Mouse (Mus musculus): ENCODE results near the gene Pctp. TPM values are rescaled to one million over a fixed set of nuclear protein-coding genes. Genes with fewer than 3 reads are reported as not detected.

Pctp gene
- total RNA-seq, 2 experiments from 2014 or later, result 0.42 to 0.79 TPM

- intact Hi-C loops (cut with DNase I), result no loop called here
- DNase-seq (ENCODE audit: low spot score in 2 of 2), result peak; percentile 28 to 66
Observed at GRCm38 (mm10) chr11:90019161-90019560, 16.5 kb upstream of the Pctp start.

DNA sequence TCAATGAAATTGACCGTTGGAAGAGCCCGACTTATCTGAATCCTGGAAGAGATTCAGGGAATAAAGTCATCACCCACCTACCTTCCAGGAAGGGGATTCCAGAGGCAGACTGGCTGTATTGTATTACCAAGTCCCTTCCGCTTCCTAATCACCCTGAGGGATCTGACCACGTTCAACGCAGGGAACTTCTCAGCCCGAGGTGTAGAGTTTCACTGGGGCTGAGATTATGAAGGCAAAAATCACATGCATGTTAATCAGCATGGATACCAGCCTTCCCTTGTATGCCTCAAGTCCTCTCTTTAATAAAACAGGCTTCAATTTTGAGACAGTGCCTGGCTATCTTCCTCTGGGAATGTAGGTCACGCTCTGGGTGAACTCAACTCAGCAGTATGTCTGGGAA is 12.6 kb upstream of the Pctp start:
- no peak for DNase-seq (ENCODE audit: low spot score in 2 of 2)
- intact Hi-C loops (cut with DNase I), result no loop called here

DNA sequence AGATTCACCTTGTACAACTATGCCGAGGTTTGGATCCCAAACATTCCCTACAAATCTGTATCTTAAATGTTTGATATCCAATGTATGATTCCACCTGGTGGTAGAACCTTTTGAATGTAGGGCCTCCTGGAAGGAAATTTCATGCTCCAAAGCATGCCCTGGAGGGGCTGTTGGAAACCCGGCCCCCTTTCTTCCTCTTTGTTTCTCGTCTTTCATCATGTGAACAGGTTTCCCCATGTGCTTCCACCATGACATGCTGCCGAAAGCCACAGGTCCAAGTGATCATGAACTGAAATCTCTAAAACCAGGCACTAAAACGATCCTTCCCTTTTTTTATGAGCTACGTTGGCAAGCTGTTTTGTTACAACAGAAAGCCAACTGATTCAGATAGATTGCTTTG is 11.0 kb upstream of the Pctp start:
- intact Hi-C loops (cut with DNase I), result no loop called here
- DNase-seq (ENCODE audit: low spot score in 2 of 2), result no peak

DNA sequence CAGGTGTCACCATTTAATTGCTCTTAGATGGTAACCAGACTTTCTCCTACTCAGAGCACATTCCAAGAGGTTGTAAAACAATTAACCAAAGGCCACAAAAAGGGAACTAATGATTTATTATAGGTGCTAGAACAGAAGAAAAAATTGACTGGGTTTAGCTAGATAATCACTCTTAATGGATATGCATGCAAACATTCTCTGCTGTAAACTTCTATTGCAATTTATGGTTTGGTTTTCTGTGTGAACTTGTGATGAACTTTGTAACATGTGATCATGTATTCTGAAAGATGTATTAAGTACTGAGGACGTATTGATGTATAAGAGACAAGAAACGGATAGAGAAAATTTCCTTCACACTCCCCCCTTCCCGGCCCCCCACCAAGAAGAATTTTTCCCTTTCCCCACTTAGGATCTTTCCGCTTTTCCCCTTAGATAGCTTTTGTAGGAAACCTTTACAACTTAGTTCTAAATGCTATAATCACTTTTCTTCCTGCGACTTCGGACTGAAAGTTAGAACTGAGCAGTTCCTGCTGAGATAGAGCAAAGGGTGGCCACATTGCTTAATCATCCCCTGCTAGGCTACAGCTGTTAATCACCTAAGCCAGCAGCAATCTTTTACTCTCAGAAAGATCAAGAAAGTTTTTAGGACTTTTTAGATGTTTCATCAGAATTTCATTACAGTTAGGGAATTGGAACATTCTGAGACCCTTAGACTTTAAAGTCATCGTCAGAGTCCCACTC is 5.3 kb upstream of the Pctp start:
- no peak for DNase-seq (ENCODE audit: low spot score in 2 of 2)
- intact Hi-C loops (cut with DNase I), result loop anchor here (10.0 kb wide), 1 partner anchor 627 kb away; the partner anchor contains the start of genes Cox11 and Stxbp4

- intact Hi-C loops (cut with DNase I), result loop anchor here (10.0 kb wide), 1 partner anchor 629 kb away; the partner anchor contains the start of genes Cox11 and Stxbp4
Observed at GRCm38 (mm10) chr11:90006111-90006510, 3.4 kb upstream of the Pctp start.

GRCm38 (mm10) chr11:90003386-90003785 is 692 bp upstream of the Pctp start:
- intact Hi-C loops (cut with DNase I), result loop anchor here (10.0 kb wide), 1 partner anchor 631 kb away; the partner anchor contains the start of genes Cox11 and Stxbp4
- no peak for DNase-seq (ENCODE audit: low spot score in 2 of 2)

More at GRCm38 (mm10) chr11:90006111-90006510, 3.4 kb upstream of the Pctp start:
- no peak for DNase-seq (ENCODE audit: low spot score in 2 of 2)

DNA sequence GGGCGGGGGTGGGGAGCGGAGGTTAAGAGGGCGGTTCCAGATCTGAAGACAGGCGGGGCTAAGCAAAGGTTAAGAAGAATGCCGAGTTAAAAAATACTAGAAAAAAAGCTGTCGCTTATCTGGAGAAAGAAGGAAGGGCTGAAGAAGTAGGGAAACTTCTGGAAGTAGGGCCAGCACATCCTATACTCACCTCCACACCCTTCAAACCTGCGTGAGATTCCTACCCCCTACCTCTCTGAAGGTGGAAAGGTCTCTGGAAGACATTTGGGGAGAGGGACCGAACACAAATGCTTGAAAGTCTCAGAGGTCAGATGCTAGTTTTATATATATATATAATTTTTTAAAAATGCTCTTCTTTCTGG is 274 bp upstream of the Pctp start:
- no peak for DNase-seq (ENCODE audit: low spot score in 2 of 2)
- intact Hi-C loops (cut with DNase I), result loop anchor here (10.0 kb wide), 1 partner anchor 632 kb away; the partner anchor contains the start of genes Cox11 and Stxbp4

GRCm38 (mm10) chr11:90001396-90002230 is 1.1 kb downstream of the Pctp start:
- no peak for DNase-seq (ENCODE audit: low spot score in 2 of 2)
- intact Hi-C loops (cut with DNase I), result loop anchor here (10.0 kb wide), 1 partner anchor 633 kb away; the partner anchor contains the start of genes Cox11 and Stxbp4

GRCm38 (mm10) chr11:90000666-90001065 is 2.0 kb downstream of the Pctp start:
- intact Hi-C loops (cut with DNase I), result loop anchor here (10.0 kb wide), 1 partner anchor 634 kb away; the partner anchor contains the start of genes Cox11 and Stxbp4
- no peak for DNase-seq (ENCODE audit: low spot score in 2 of 2)

DNA sequence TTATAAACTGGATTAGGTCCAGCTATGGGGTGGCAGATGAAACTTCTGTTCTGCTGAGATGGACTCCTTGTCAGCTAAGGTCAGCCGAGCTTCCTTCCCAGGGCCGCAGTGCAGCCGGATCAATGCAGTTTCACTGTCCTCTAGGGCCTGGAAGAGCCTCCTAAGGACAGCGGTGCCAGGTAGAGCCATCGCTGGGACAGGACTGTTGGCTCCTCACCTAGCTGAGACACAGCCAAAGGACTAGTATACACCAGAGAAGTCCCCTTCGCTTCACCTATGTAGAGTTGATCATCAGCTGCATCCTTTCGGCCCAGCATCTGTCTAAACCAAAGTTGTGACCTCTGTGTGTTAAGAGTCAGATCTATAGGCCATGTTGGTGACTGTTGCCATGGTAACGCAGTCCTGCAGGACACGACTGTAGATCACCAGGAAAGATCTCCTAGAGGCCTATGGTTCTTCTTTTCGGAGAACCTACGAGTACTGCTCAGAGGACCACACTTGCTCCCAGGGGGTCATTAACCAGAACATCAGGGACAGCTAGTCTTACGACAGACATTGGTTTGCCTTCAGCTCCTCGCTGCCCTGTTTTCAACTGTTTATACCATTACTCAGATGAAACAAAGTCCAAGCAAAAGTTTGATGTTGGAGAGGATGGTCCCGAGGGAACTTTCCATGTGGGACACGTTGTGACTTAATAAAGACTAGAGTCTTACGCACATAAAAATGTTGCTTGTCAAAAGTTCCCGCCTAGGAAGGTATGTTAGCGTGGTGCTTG is 3.5 kb downstream of the Pctp start:
- intact Hi-C loops (cut with DNase I), result no loop called here

GRCm38 (mm10) chr11:89996856-89997255 is 5.8 kb downstream of the Pctp start:
- DNase-seq (ENCODE audit: low spot score in 2 of 2), result no peak
- intact Hi-C loops (cut with DNase I), result no loop called here

More for the DNA sequence above, 3.5 kb downstream of the Pctp start:
- no peak for DNase-seq (ENCODE audit: low spot score in 2 of 2)

DNA sequence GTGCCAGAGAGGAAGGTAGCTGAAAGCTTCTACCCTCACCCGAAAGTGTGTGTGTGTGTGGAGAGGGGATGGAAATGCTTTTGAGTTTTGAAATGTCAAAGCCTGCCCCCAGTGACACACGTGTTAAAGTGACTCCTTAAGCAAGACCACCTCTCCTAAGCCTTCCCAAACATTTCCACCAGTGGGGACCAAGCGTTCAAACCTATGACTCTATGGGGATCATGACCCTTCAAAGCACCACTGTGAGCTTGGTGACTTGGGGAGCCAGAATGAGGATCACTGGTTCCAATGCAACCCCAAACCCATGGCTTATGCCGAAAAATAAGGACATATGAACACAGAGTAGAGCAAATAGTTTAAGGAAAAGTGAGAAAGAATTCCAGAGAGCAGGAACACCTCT is 6.3 kb downstream of the Pctp start:
- intact Hi-C loops (cut with DNase I), result no loop called here

DNA sequence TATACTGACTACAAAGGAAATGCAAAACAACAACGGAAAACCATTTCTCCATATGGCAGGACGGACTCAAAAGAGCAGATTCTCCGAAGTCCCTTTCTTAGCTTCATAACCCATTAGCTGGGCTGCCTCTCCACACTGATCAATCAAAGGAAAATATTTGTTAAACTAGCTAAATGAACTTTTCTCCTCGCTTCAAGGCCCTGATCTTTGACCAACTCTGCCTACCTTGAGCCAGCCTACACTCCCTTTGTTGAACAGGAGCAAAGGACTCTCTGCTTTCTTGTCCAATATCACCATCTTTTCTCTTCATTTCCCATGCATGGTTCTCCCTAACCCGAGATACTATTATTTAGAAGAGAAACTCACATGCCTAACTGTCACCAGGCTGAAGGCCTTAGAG is 7.1 kb downstream of the Pctp start:
- no peak for DNase-seq (ENCODE audit: low spot score in 2 of 2)
- intact Hi-C loops (cut with DNase I), result no loop called here

More for the DNA sequence above, 6.3 kb downstream of the Pctp start:
- DNase-seq (ENCODE audit: low spot score in 2 of 2), result no peak

GRCm38 (mm10) chr11:89994706-89995105 is 8.0 kb downstream of the Pctp start:
- intact Hi-C loops (cut with DNase I), result no loop called here

GRCm38 (mm10) chr11:89991661-89992060 is 11.0 kb downstream of the Pctp start:
- intact Hi-C loops (cut with DNase I), result no loop called here
- DNase-seq (ENCODE audit: low spot score in 2 of 2), result no peak

More at GRCm38 (mm10) chr11:89994706-89995105, 8.0 kb downstream of the Pctp start:
- DNase-seq (ENCODE audit: low spot score in 2 of 2), result no peak

GRCm38 (mm10) chr11:89988936-89989589 is 13.6 kb downstream of the Pctp start:
- intact Hi-C loops (cut with DNase I), result loop anchor here (1.0 kb wide), 1 partner anchor 181 kb away; no protein-coding TSS in a partner anchor
- peak; percentile 61 to 79 for DNase-seq (ENCODE audit: low spot score in 2 of 2)

GRCm38 (mm10) chr11:89986516-89986915 is 16.2 kb downstream of the Pctp start:
- no peak for DNase-seq (ENCODE audit: low spot score in 2 of 2)
- intact Hi-C loops (cut with DNase I), result no loop called here

- DNase-seq (ENCODE audit: low spot score in 2 of 2), result no peak
- intact Hi-C loops (cut with DNase I), result no loop called here
Observed at GRCm38 (mm10) chr11:89985200-89986187, 17.2 kb downstream of the Pctp start.
